Mouse (Mus musculus): ENCODE measurements at regions not wholly inside any gene's neighbourhood (a gene's known extent, or its start where the extent isn't known, plus 50 kb on each side); places are given as distances from the start of the nearest gene placed in this dataset.

- no peaks in the 10 kb centered on the region for H3K4me1 ChIP-seq (ENCODE audit: control insufficient read depth, insufficient read depth, low read length)
- 92% methylated on average over 7 of the region's 7 CpGs for WGBS
- H3K27ac ChIP-seq (ENCODE audit: low read depth, low read length): no peak overlapping the region
- ATAC-seq (ENCODE audit: insufficient read depth, low FRiP score, low TSS enrichment): no peak
- no peak overlapping the region for H3K9ac ChIP-seq (ENCODE audit: low read length)
- H3K4me2 ChIP-seq (ENCODE audit: low read depth): no peak overlapping the region
- no peaks in the 10 kb centered on the region for H3K36me3 ChIP-seq (ENCODE audit: control insufficient read depth, insufficient read depth, low read length)
- DNase-seq (ENCODE audit: low spot score): no peak
- no peak overlapping the region for H3K4me3 ChIP-seq (ENCODE audit: low read depth, low read length)
- H3K9me3 ChIP-seq (ENCODE audit: control insufficient read depth, low read length): no peaks in the 10 kb centered on the region
- no peaks in the 10 kb centered on the region for H3K27me3 ChIP-seq (ENCODE audit: control insufficient read depth, insufficient read depth, low read length)
Observed at GRCm38 (mm10) chr10:68347806-68348205, 69.3 kb upstream of the Arid5b start.

DNA sequence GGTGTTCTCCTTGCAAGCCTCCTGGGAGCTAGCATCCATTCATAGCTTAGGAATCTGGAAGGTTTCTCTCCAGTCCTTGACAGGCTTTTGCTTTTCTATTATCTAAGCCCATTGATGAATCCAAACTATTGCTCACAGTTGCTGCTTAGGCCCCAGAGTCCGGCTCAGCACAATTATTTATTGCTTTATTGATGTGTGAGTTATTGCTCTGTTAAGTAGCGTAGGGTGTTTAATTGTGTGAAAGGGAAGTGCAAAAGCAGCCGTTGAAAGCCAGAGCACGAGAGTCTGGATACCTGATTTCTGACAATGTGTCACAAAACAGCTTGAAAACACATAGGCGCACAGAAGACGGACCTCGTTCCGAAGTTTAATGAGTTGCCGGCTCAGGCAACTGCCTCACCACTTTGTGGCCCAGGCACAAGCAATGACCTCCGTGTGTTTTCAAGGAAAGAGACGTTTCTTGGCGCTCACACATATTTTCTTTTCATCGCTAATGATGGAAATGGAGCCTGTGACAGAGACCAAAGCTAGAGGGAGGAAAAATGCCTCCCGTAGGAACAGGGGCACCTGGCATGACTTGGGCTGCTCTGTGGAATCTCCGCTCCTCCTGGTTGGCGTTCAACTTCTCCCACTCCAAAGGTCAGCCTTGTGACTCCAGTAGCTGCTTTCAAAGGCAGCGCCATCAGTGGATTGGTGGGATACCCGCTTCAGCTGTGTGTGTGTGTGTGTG is 66.6 kb upstream of the Arid5b start:
- no peaks in the 10 kb centered on the region for H3K4me1 ChIP-seq (ENCODE audit: control insufficient read depth, insufficient read depth, low read length)
- H3K27ac ChIP-seq (ENCODE audit: low read depth, low read length): no peak overlapping the region
- no peaks in the 10 kb centered on the region for H3K27me3 ChIP-seq (ENCODE audit: control insufficient read depth, insufficient read depth, low read length)
- DNase-seq (ENCODE audit: low spot score) (no peak), ATAC-seq (ENCODE audit: insufficient read depth, low FRiP score, low TSS enrichment) (no peak)
- H3K4me2 ChIP-seq (ENCODE audit: low read depth): no peak overlapping the region
- H3K36me3 ChIP-seq (ENCODE audit: control insufficient read depth, insufficient read depth, low read length): no peaks in the 10 kb centered on the region
- H3K9ac ChIP-seq (ENCODE audit: low read length): no peak overlapping the region
- H3K4me3 ChIP-seq (ENCODE audit: low read depth, low read length): no peak overlapping the region
- H3K9me3 ChIP-seq (ENCODE audit: control insufficient read depth, low read length): peaks cover 4% of the 10 kb centered on the region; the same call in 1 of the 2 replicates
- WGBS: 45% methylated on average over 18 of the region's 18 CpGs

DNA sequence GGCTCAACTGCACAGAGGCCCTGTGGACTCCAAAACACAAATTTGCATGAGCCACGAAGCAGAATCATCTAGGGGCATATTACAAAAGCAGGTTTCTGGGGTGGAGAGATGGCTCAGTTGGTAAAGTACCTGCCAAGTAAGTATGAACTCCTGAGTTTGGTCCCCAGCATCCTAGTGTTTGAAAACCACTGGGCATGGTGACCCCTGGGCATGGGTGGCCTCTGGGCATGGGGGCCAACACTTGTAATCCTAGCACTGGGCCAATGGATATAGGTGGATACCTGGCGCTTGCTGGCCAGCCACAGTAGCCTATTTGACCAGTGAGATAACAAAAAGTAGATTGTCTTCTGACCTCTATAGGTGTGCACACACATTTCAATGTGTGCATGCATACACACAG is 65.7 kb upstream of the Arid5b start:
- DNase-seq (ENCODE audit: low spot score): no peak
- WGBS: 86% methylated on average over 2 of the region's 2 CpGs
- H3K27ac ChIP-seq (ENCODE audit: low read depth, low read length): no peak overlapping the region
- no peaks in the 10 kb centered on the region for H3K27me3 ChIP-seq (ENCODE audit: control insufficient read depth, insufficient read depth, low read length)
- H3K9me3 ChIP-seq (ENCODE audit: control insufficient read depth, low read length): peaks cover 4% of the 10 kb centered on the region; the same call in 1 of the 2 replicates
- no peak overlapping the region for H3K9ac ChIP-seq (ENCODE audit: low read length)
- H3K4me3 ChIP-seq (ENCODE audit: low read depth, low read length): no peak overlapping the region
- H3K4me1 ChIP-seq (ENCODE audit: control insufficient read depth, insufficient read depth, low read length): no peaks in the 10 kb centered on the region
- no peak overlapping the region for H3K4me2 ChIP-seq (ENCODE audit: low read depth)
- ATAC-seq (ENCODE audit: insufficient read depth, low FRiP score, low TSS enrichment): no peak
- no peaks in the 10 kb centered on the region for H3K36me3 ChIP-seq (ENCODE audit: control insufficient read depth, insufficient read depth, low read length)

DNA sequence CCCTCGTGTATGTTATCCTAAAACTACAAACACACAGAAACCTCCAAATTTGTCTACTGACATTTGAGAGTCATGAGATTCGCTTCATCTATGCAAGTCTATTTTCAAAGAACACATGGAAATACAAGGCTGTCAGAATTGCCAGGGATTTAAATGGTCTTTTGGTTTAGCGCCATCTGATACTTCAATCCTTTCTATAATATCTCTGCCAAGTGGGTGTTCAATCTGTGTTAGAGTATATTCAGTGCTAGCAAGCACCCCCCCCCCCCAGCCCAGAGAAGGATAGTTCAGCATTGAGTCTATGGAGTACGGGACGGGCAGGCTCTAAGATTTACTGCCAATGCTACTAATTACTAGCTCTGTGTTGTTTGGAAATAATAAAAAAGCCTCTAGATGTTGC is 55.5 kb upstream of the Arid5b start:
- Histone ChIP-seq H3K9me3 (ENCODE audit: control insufficient read depth, low read length) (no peaks in the 10 kb centered on the region), H3K4me3 (ENCODE audit: low read depth, low read length) (no peak overlapping the region), H3K4me1 (ENCODE audit: control insufficient read depth, insufficient read depth, low read length) (no peaks in the 10 kb centered on the region), H3K27me3 (ENCODE audit: control insufficient read depth, insufficient read depth, low read length) (no peaks in the 10 kb centered on the region), H3K36me3 (ENCODE audit: control insufficient read depth, insufficient read depth, low read length) (no peaks in the 10 kb centered on the region), H3K9ac (ENCODE audit: low read length) (no peak overlapping the region), H3K27ac (ENCODE audit: low read depth, low read length) (no peak overlapping the region), H3K4me2 (ENCODE audit: low read depth) (no peak overlapping the region)
- WGBS: 90% methylated on average over 5 of the region's 5 CpGs
- no peak for DNase-seq (ENCODE audit: low spot score)
- no peak for ATAC-seq (ENCODE audit: insufficient read depth, low FRiP score, low TSS enrichment)
